Mouse (Mus musculus) brown adipose tissue, adult 24 weeks (tissue): ENCODE results near the gene Gm26727. TPM values are rescaled to one million over a fixed set of nuclear protein-coding genes. Genes with fewer than 3 reads are reported as not detected.
"Not testable (repeated sequence)": the region's sequence is repeated elsewhere in the genome, so short reads cannot be mapped to it uniquely, and the experiment has no call there.

ENCODE experiments used
- H3K27ac ChIP-seq: fragments of 200-500 bp; replicated peaks from 2 replicates; pipeline ENCODE4 v1.5.1; 2012; ENCODE audit warnings: low read depth, mild to moderate bottlenecking, low read length
- H3K4me1 ChIP-seq: fragments of 200-500 bp; 2 replicates; pipeline ENCODE4 v1.6.1; 2012; ENCODE audit warnings: low read length, mixed read lengths; ENCODE audit not compliant: control insufficient read depth, insufficient read depth, insufficient read length
- H3K4me3 ChIP-seq: fragments of 200-500 bp; 2 replicates; pipeline ENCODE4 v1.5.1; 2012; ENCODE audit warnings: low read depth, mild to moderate bottlenecking, low read length, moderate library complexity; ENCODE audit not compliant: insufficient read depth
- polyA plus RNA-seq: library from polyadenylated mRNA; stranded (reverse); fragments of >200 nt; gene quantifications from 2 replicates; pipeline ENCODE4 v1.2.4, GENCODE M21; 2012; ENCODE audit not compliant: missing spikeins, insufficient read depth, insufficient read length

Gm26727 gene
- polyA plus RNA-seq = not detected in 2 replicates

DNA sequence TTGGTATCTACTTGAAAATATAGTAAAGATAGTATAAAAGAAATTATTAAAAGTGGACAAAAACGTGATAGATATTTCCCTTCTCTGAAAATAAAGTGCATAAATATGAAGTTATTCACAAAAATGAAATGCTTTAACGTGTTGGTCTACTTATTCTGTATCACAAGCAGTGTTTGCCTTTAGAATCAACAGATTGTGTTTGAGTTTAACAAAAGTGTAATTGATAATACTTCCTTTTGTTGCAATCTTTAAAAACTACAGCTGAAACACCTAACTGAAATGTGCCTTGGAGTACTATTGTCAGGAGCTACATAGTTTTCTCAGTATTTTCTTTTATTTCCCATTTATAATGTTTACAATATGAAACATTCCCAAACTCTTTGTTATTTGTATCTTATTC lies at the start of gene Gm26727:
Gm26727 (minus strand) TSS at position 101 of the 400 bp plus-strand sequence.
- Histone ChIP-seq H3K27ac (no peak within 1 kb of the TSS), H3K4me3 (no peak within 1 kb of the TSS), H3K4me1 (no peaks in the 10 kb centered on the region)

DNA sequence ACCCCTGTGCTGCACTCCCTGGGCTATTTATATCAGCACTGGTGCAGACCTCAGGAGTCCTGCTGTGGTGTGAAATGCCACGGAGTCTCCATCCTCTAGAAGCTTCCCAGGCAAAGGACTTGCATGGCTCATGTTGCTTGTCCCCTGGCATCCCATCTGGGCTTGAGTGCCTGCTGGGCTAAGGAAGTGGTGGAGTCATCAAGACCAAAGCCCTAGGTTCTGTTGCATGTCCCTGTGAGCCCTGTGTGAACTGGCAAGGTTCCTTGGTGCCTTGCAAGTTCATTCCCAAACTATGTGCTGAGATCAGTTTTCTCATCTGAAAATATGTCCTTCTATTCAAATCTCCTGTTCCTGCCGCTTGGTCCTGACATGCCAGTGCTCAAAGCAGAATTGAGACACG lies 48.1 kb upstream of the Gm26727 start:
- no peaks in the 10 kb centered on the region for H3K4me1 ChIP-seq
- no peak overlapping the region for H3K27ac ChIP-seq
- no peak overlapping the region for H3K4me3 ChIP-seq

DNA sequence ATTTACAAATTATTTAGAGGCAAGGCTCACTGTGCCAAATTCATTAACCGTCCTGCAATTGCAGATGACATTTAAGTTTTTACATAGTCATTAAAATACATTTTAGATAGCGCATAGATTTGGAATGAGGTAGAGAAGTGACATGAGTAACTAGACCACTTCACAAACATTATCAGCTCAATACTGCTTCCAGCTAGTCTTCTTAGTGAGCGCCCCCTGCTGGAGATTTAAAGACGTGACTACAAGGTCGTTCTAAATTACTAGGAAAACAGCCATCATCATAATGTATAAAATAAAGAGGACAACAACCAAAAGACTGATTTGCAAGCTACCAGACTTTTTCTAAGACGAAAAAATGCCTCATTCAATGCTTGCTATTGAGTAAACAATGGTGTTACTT lies 44.8 kb upstream of the Gm26727 start:
- no peak overlapping the region for H3K27ac ChIP-seq
- no peaks in the 10 kb centered on the region for H3K4me1 ChIP-seq
- H3K4me3 ChIP-seq = no peak overlapping the region

DNA sequence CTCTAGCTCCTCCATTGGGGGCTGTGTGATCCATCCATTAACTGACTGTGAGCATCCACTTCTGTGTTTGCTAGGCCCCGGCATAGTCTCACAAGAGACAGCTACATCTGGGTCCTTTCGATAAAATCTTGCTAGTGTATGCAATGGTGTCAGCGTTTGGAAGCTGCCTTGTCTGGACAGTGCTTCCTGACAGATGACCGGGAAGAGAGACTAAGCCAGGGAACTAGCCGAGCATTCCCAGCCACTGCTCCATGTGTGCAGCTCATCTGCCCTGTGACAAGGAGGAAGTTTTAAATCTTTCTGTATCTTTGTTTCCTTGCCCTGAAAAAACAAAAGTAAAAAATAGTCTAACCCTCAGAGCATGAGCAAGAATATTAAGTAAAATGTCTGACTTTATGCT lies 37.0 kb upstream of the Gm26727 start:
- not testable (repeated sequence) for H3K4me1 ChIP-seq, H3K4me3 ChIP-seq

DNA sequence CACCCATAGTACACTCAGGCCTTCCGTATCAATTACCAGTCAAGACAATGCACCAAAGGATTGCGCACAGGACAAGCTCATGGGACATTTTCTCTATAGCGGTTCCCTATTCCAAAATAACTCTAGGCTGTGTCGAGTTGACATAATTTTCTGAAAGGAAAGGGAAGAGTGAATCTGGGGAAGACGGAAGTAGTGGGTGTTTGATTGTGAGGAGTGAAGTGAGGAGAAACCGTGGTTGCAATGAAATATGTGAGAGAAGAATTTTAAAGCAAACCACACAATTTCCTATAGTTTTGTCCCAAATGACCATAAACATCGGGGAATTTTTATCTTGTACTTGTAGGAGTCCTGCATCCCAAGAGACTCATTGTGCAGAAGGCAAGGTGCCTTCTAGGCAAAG lies 34.1 kb upstream of the Gm26727 start:
- no peaks in the 10 kb centered on the region for H3K4me1 ChIP-seq
- no peak overlapping the region for H3K27ac ChIP-seq
- no peak overlapping the region for H3K4me3 ChIP-seq

More for the DNA sequence above, 37.0 kb upstream of the Gm26727 start:
- H3K27ac ChIP-seq = not testable (repeated sequence)

DNA sequence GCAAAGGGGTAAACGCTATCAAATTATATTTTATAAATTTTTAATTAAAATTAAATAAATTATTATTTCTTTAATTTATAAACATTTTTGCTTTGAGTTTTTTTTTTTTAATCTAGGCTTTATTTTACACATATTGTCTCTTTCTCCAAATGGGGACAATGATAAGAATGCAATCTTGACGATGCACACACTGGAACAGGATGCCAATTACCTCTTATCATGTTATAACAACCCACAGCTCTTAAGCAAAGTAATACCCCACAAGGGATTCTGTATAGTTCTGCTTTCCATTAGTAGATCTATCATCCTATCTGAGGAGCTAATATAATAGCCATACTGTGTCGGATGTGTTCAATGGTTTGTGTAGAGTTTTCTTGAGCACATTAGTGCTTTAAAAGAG lies 27.9 kb upstream of the Gm26727 start:
- Histone ChIP-seq H3K4me3 (no peak overlapping the region), H3K27ac (no peak overlapping the region), H3K4me1 (no peaks in the 10 kb centered on the region)

DNA sequence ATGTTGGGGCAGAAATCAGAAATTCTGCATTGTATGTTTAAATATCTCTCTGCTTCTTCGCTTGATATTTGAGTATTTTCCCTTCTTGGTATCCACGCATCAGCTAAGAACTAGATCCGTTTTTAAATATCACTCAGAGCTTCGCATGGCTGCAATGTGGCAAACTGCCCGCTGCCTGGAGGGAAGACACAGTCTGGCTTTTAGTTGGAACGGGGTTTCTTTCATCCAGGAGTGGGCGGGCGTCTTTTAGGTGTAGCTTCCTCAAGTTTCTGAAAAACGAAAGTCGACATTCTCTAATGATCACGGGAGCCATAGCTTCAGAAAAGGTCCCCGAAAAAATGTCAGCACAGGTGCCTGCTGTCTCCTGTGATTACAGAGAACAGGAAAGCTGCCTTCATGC lies 14.2 kb upstream of the Gm26727 start:
- H3K27ac ChIP-seq = no peak overlapping the region
- no peak overlapping the region for H3K4me3 ChIP-seq
- no peaks in the 10 kb centered on the region for H3K4me1 ChIP-seq

DNA sequence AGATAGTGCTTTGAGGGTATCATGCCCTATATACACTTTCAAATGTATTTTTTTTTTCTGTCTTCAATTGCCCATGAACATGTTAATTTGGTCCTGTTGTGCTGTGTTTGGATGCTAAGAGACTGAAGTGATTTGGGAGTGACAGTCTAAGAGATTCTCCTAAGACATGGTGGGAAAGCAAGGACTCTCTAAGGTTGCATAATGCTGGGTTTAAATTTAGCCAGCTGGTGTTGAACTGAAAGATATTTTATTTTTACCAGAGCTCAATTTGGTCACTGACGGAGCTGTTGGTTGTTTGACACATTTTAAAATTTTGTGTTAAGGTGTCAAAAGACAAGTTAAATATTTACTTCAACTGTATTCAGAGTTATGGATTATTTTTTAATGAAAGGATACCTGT lies 13.8 kb upstream of the Gm26727 start:
- Histone ChIP-seq H3K4me1 (no peaks in the 10 kb centered on the region), H3K27ac (no peak overlapping the region), H3K4me3 (no peak overlapping the region)

DNA sequence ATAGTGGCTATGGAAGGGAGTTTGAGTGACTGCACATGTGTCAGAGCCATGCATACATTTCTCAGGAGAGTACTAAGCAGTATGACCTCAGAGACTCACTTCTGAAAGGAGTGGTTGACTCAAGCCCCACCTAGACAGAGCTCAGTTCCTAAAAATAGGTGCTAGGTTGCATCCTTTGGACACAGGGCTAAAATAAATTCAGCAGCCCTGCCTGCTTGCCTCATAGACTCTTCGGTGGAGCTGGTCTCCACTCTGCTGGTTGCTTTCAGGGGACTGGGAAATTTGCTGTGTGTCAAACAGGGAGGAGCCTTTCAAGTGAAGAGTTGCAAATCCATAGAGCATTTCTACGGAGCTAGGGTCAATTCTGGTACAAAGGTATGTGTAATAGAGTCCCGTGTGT lies 12.8 kb upstream of the Gm26727 start, which contains the start of gene Xirp2:
Xirp2 (plus strand) TSS at position 223 of the 400 bp plus-strand sequence.
- no peaks in the 10 kb centered on the region for H3K4me1 ChIP-seq
- H3K4me3 ChIP-seq = no peak within 1 kb of the TSS
- no peak within 1 kb of the TSS for H3K27ac ChIP-seq

DNA sequence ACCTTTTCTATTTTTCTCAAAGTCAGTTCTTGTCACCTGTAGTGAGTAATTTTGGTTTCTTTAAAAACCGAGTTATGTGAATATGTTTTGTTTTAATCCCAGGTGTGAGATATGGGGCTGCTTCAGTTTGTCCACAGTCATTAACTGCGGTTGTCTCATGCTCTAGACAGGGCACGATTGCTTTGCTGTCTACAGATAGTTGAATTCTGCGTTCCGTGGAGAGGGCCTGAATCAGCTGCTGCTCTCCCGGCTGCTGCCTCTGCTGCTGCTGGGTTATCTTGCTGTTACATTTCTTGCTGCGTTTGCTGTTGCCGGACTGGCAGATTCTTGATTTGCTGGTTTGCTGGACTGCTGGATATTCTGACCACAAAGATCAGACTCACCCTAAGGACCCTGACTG lies 5.3 kb upstream of the Gm26727 start:
- Histone ChIP-seq H3K27ac (no peak overlapping the region), H3K4me1 (no peaks in the 10 kb centered on the region), H3K4me3 (no peak overlapping the region)

DNA sequence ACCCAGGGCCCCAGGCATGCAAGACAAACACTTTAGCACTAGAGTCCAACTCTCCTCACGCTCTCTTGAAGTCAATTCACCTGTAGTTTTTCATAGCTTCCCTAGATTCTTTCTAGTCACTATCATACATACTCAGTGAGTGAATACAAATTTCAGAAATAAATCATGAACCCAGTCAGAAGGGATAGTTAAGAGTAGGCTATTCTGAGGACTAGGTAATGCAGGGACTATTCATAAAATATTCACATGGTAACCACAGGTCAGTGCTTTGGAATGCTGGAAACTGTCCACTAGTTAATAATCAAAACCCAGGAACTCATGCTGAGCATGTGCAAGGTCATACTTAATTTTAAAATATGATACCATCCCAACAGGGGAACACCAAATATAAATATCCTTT lies 10.2 kb downstream of the Gm26727 start:
- H3K4me3 ChIP-seq = no peak overlapping the region
- no peak overlapping the region for H3K27ac ChIP-seq
- H3K4me1 ChIP-seq = no peaks in the 10 kb centered on the region

DNA sequence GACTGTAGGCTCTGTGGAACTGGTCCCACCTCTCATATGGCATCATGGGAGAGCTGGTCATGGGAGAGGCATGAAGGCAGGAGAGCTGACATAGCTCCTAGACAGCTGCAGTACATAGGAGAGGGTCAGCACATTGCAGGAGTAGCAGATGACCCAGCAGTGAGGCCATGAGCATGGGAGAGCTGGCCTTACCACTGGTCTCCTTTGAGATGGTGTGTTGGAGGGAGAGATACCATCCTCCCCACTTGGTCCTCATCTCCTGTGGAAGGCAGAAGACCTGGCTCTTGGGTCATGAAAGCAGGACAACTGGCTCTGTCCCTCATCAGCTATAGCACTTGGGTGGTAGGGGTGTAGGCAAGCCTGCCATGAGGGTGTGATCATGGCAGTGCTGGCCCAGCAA lies 12.1 kb downstream of the Gm26727 start:
- Histone ChIP-seq H3K4me1 (no peaks in the 10 kb centered on the region), H3K27ac (no peak overlapping the region), H3K4me3 (no peak overlapping the region)

DNA sequence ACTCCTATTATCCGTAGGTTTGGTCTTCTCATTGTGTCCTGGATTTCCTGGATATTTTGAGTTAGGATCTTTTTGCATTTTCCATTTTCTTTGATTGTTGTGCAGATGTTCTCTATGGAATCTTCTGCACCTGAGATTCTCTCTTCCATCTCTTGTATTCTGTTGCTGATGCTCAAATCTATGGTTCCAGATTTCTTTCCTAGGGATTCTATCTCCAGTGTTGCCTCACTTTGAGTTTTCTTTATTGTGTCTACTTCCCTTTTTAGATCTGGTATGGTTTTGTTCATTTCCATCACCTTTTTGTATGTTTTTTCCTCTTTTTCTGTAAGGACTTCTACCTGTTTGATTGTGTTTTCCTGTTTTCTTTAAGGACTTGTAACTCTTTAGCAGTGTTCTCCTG lies 19.6 kb downstream of the Gm26727 start, which contains the start of gene Gm21830:
Gm21830 (plus strand) TSS at position 301 of the 400 bp plus-strand sequence.
- H3K4me1 ChIP-seq, H3K4me3 ChIP-seq, H3K27ac ChIP-seq: not testable (repeated sequence)

Other genes starting within 250 kb of the Gm26727 start
- gene Gm21830, start 19.5 kb downstream of the Gm26727 start, polyA plus RNA-seq = not detected in 2 replicates
- 4.0 and 8.4 TPM in 2 replicates for gene Xirp2, start 12.8 kb upstream of the Gm26727 start, polyA plus RNA-seq
- 0.59 and 0.71 TPM in 2 replicates for gene B3galt1, start 132.7 kb upstream of the Gm26727 start, polyA plus RNA-seq